Comparison of ENCODE assay signal across 9 mouse cellular contexts in the genomic region with DNA sequence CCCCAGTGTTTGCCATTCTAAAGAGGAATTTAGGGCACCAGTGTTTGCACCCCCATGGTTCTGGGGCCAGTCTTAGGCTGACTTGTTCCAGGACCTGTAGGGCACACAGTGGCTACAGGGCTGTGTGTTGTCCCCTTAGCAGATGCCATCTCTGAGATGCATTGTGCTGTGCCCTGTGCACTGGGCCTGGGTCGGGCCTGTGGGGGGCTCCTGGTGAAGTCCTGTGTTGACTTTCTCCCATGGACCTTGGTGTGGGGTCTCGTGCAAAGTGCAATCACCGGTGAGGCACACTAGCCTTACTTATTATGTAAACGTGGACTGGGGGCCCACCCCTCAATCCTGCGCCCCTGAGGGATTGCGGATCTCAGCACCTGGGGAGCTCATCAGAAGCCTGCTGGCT. TPM values are rescaled to one million over a fixed set of nuclear protein-coding genes. Genes with fewer than 3 reads are reported as not detected.
A peak's percentile ranks its signal among the peaks of the same experiment; 100 is the strongest.
DNase-seq lines count a peak whose midpoint lies in the region; ATAC-seq and TF ChIP-seq lines count a peak whose summit lies in the region.
"Had no signal": no experiment of that assay in that cellular context is flagged by ENCODE, and none has a peak within 500 bp of the region (broad histone marks: within the 10 kb centered on the region; RNA-seq: fewer than 3 reads in every experiment).

No protein-coding gene starts in this region.

- WGBS in forebrain, embryonic 13.5 days = 74% methylated on average over 6 of the region's 6 CpGs
- WGBS in forebrain, embryonic 11.5 days = 77% methylated on average over 6 of the region's 6 CpGs
- WGBS in kidney, postnatal 0 days = 68% methylated on average over 6 of the region's 6 CpGs
- 79% methylated on average over 6 of the region's 6 CpGs for WGBS in hindbrain, embryonic 14.5 days
- WGBS in midbrain, embryonic 15.5 days = 79% methylated on average over 6 of the region's 6 CpGs

- peaks cover 60% of the 10 kb centered on the region for H3K4me1 ChIP-seq in forebrain, embryonic 13.5 days
- H3K4me1 ChIP-seq in forebrain, embryonic 11.5 days (replicated peaks; ENCODE audit: control insufficient read depth, insufficient read depth, low read length) = peaks cover 23% of the 10 kb centered on the region
- peaks cover 23% of the 10 kb centered on the region for H3K4me1 ChIP-seq in kidney, postnatal 0 days (replicated peaks; ENCODE audit: insufficient read depth, low read length)
- peaks cover 33% of the 10 kb centered on the region for H3K4me1 ChIP-seq in hindbrain, embryonic 14.5 days (replicated peaks; ENCODE audit: control insufficient read depth, insufficient read depth, low read length)
- H3K4me1 ChIP-seq in midbrain, embryonic 15.5 days = peaks cover 51% of the 10 kb centered on the region

- ATAC-seq in forebrain, embryonic 13.5 days = no peak
- no peak for ATAC-seq in forebrain, embryonic 11.5 days (replicated peaks; ENCODE audit: low FRiP score)
- no peak for ATAC-seq in kidney, postnatal 0 days (replicated peaks; ENCODE audit: low FRiP score, low read depth)
- no peak for ATAC-seq in hindbrain, embryonic 14.5 days (ENCODE audit: low FRiP score)
- ATAC-seq in midbrain, embryonic 15.5 days (replicated peaks) = no peak

- H3K4me3 ChIP-seq in forebrain, embryonic 13.5 days = no peak overlapping the region; the same call in 1 of the 2 replicates
- no peak overlapping the region for H3K4me3 ChIP-seq in forebrain, embryonic 11.5 days (ENCODE audit: low read depth, low read length)
- no peak overlapping the region for H3K4me3 ChIP-seq in kidney, postnatal 0 days (replicated peaks; ENCODE audit: low read depth, low read length)
- H3K4me3 ChIP-seq in hindbrain, embryonic 14.5 days (replicated peaks; ENCODE audit: low read length) = no peak overlapping the region
- no peak overlapping the region for H3K4me3 ChIP-seq in midbrain, embryonic 15.5 days

- H3K9ac ChIP-seq in forebrain, embryonic 13.5 days = peak overlapping the region; percentile 30
- no peak overlapping the region; the same call in 1 of the 2 replicates for H3K9ac ChIP-seq in forebrain, embryonic 11.5 days (ENCODE audit: low read length)
- no peak overlapping the region for H3K9ac ChIP-seq in kidney, postnatal 0 days (ENCODE audit: low read depth, low read length)
- 0 out of 2 replicates have a peak overlapping the region, but pooled peaks have one; percentile 28 for H3K9ac ChIP-seq in hindbrain, embryonic 14.5 days
- no peak overlapping the region for H3K9ac ChIP-seq in midbrain, embryonic 15.5 days

- H3K27ac ChIP-seq in forebrain, embryonic 13.5 days = no peak overlapping the region
- no peak overlapping the region for H3K27ac ChIP-seq in forebrain, embryonic 11.5 days (ENCODE audit: low read depth, low read length)
- no peak overlapping the region for H3K27ac ChIP-seq in kidney, postnatal 0 days
- no peak overlapping the region for H3K27ac ChIP-seq in hindbrain, embryonic 14.5 days
- no peak overlapping the region for H3K27ac ChIP-seq in midbrain, embryonic 15.5 days

- H3K36me3 ChIP-seq in forebrain, embryonic 13.5 days (ENCODE audit: poor library complexity, severe bottlenecking) = peaks cover 59% of the 10 kb centered on the region
- peaks cover 2% of the 10 kb centered on the region; the same call in 1 of the 2 replicates for H3K36me3 ChIP-seq in forebrain, embryonic 11.5 days (ENCODE audit: control insufficient read depth, insufficient read depth, low read length)
- peaks cover 23% of the 10 kb centered on the region; the same call in 1 of the 2 replicates for H3K36me3 ChIP-seq in kidney, postnatal 0 days (ENCODE audit: insufficient read depth, low read length)
- H3K36me3 ChIP-seq in hindbrain, embryonic 14.5 days (replicated peaks; ENCODE audit: control insufficient read depth, insufficient read depth) = peaks cover 53% of the 10 kb centered on the region
- H3K36me3 ChIP-seq in midbrain, embryonic 15.5 days (replicated peaks) = peaks cover 11% of the 10 kb centered on the region; the same call in 1 of the 2 replicates

- H3K27me3 ChIP-seq in forebrain, embryonic 13.5 days = peaks cover 36% of the 10 kb centered on the region
- H3K27me3 ChIP-seq in forebrain, embryonic 11.5 days (ENCODE audit: control insufficient read depth, insufficient read depth, low read length) = peaks cover 28% of the 10 kb centered on the region
- H3K27me3 ChIP-seq in kidney, postnatal 0 days (ENCODE audit: insufficient read depth, low read length) = no peaks in the 10 kb centered on the region
- H3K27me3 ChIP-seq in hindbrain, embryonic 14.5 days (ENCODE audit: control insufficient read depth, insufficient read depth, low read length) = peaks cover 28% of the 10 kb centered on the region
- peaks cover 26% of the 10 kb centered on the region for H3K27me3 ChIP-seq in midbrain, embryonic 15.5 days (replicated peaks)

- peak overlapping the region; percentile 34 for H3K4me2 ChIP-seq in forebrain, embryonic 13.5 days
- no peak overlapping the region for H3K4me2 ChIP-seq in forebrain, embryonic 11.5 days (ENCODE audit: low read depth, low read length, severe bottlenecking)
- H3K4me2 ChIP-seq in kidney, postnatal 0 days (ENCODE audit: low read length) = peak overlapping the region; percentile 1; the same call in 1 of the 2 replicates
- 0 out of 2 replicates have a peak overlapping the region, but pooled peaks have one; percentile 2 for H3K4me2 ChIP-seq in hindbrain, embryonic 14.5 days (replicated peaks)
- H3K4me2 ChIP-seq in midbrain, embryonic 15.5 days = peak overlapping the region; percentile 20

- TF ChIP-seq CTCF in kidney, postnatal 0 days (IDR thresholded peaks at IDR 0.05; ENCODE audit: low read depth) = no peak

- H3K9me3 ChIP-seq in forebrain, embryonic 13.5 days (replicated peaks) = no peaks in the 10 kb centered on the region
- H3K9me3 ChIP-seq in forebrain, embryonic 11.5 days (ENCODE audit: control insufficient read depth, low read length) = no peaks in the 10 kb centered on the region
- no peaks in the 10 kb centered on the region for H3K9me3 ChIP-seq in kidney, postnatal 0 days (replicated peaks; ENCODE audit: low read length)
- no peaks in the 10 kb centered on the region for H3K9me3 ChIP-seq in hindbrain, embryonic 14.5 days (ENCODE audit: control insufficient read depth, low read length)
- no peaks in the 10 kb centered on the region for H3K9me3 ChIP-seq in midbrain, embryonic 15.5 days

- DNase-seq in forebrain, embryonic 11.5 days (ENCODE audit: low spot score) = no peak
- DNase-seq in kidney, postnatal 0 days (ENCODE audit: low spot score) = no peak
- no peak for DNase-seq in kidney, postnatal 14 days
- no peak for DNase-seq in hindbrain, embryonic 14.5 days (ENCODE audit: low spot score)
- DNase-seq in frontal cortex, postnatal 14 days (ENCODE audit: low spot score in 2 of 2) = no peak
- no peak for DNase-seq in retina, embryonic 14.5 days (ENCODE audit: low spot score)
- DNase-seq: kidney, adult 18-20 months had no signal

RNA-seq across cellular contexts. Expression of a gene that starts 3.1 kb away (rescaled TPM):
- polyA plus RNA-seq in forebrain, embryonic 13.5 days (2015; fragmentation: Nextera tagmentation; extraction: Ambion mirVana) = 430 and 502 TPM in 2 replicates
- 324 and 355 TPM in 2 replicates for polyA plus RNA-seq in forebrain, embryonic 11.5 days (2014; fragmentation: Nextera tagmentation; extraction: Ambion mirVana)
- polyA plus RNA-seq in kidney, postnatal 0 days (2015; fragmentation: Nextera tagmentation; extraction: Ambion mirVana) = 566 and 582 TPM in 2 replicates
- 524 and 550 TPM in 2 replicates for polyA plus RNA-seq in hindbrain, embryonic 14.5 days (2014; fragmentation: Nextera tagmentation; extraction: Ambion mirVana)
- polyA plus RNA-seq in midbrain, embryonic 15.5 days (2015; fragmentation: Nextera tagmentation; extraction: Ambion mirVana) = 802 and 851 TPM in 2 replicates

RNA-seq across cellular contexts. Expression of a gene that starts 11.9 kb away (rescaled TPM):
- 15.1 and 17.7 TPM in 2 replicates for polyA plus RNA-seq in forebrain, embryonic 13.5 days (2015; fragmentation: Nextera tagmentation; extraction: Ambion mirVana)
- 7.2 and 8.1 TPM in 2 replicates for polyA plus RNA-seq in forebrain, embryonic 11.5 days (2014; fragmentation: Nextera tagmentation; extraction: Ambion mirVana)
- polyA plus RNA-seq in kidney, postnatal 0 days (2015; fragmentation: Nextera tagmentation; extraction: Ambion mirVana) = 29.2 and 30.8 TPM in 2 replicates
- polyA plus RNA-seq in hindbrain, embryonic 14.5 days (2014; fragmentation: Nextera tagmentation; extraction: Ambion mirVana) = 24.5 and 29.7 TPM in 2 replicates
- 57.4 and 58.8 TPM in 2 replicates for polyA plus RNA-seq in midbrain, embryonic 15.5 days (2015; fragmentation: Nextera tagmentation; extraction: Ambion mirVana)

RNA-seq across cellular contexts. Expression of a gene that starts 17.4 kb away (rescaled TPM):
- polyA plus RNA-seq in forebrain, embryonic 13.5 days (2015; fragmentation: Nextera tagmentation; extraction: Ambion mirVana) = 79.0 and 84.3 TPM in 2 replicates
- 77.1 and 84.5 TPM in 2 replicates for polyA plus RNA-seq in forebrain, embryonic 11.5 days (2014; fragmentation: Nextera tagmentation; extraction: Ambion mirVana)
- 69.5 and 72.3 TPM in 2 replicates for polyA plus RNA-seq in kidney, postnatal 0 days (2015; fragmentation: Nextera tagmentation; extraction: Ambion mirVana)
- 87.5 and 95.5 TPM in 2 replicates for polyA plus RNA-seq in hindbrain, embryonic 14.5 days (2014; fragmentation: Nextera tagmentation; extraction: Ambion mirVana)
- polyA plus RNA-seq in midbrain, embryonic 15.5 days (2015; fragmentation: Nextera tagmentation; extraction: Ambion mirVana) = 100 and 101 TPM in 2 replicates

RNA-seq across cellular contexts. Expression of a gene that starts 38.4 kb away (rescaled TPM):
- polyA plus RNA-seq in forebrain, embryonic 13.5 days (2015; fragmentation: Nextera tagmentation; extraction: Ambion mirVana) = 0.48 and 0.57 TPM in 2 replicates
- 0.45 and 0.68 TPM in 2 replicates for polyA plus RNA-seq in forebrain, embryonic 11.5 days (2014; fragmentation: Nextera tagmentation; extraction: Ambion mirVana)
- 0.80 and 0.92 TPM in 2 replicates for polyA plus RNA-seq in kidney, postnatal 0 days (2015; fragmentation: Nextera tagmentation; extraction: Ambion mirVana)
- 1.1 and 1.2 TPM in 2 replicates for polyA plus RNA-seq in hindbrain, embryonic 14.5 days (2014; fragmentation: Nextera tagmentation; extraction: Ambion mirVana)
- polyA plus RNA-seq in midbrain, embryonic 15.5 days (2015; fragmentation: Nextera tagmentation; extraction: Ambion mirVana) = 0.96 and 1.1 TPM in 2 replicates

RNA-seq across cellular contexts. Expression of a gene that starts 38.5 kb away (rescaled TPM):
- polyA plus RNA-seq in forebrain, embryonic 13.5 days (2015; fragmentation: Nextera tagmentation; extraction: Ambion mirVana) = 1.8 and 4.1 TPM in 2 replicates
- polyA plus RNA-seq in forebrain, embryonic 11.5 days (2014; fragmentation: Nextera tagmentation; extraction: Ambion mirVana) = 3.9 and 7.7 TPM in 2 replicates
- polyA plus RNA-seq in kidney, postnatal 0 days (2015; fragmentation: Nextera tagmentation; extraction: Ambion mirVana) = 7.3 and 9.4 TPM in 2 replicates
- 4.2 and 4.8 TPM in 2 replicates for polyA plus RNA-seq in hindbrain, embryonic 14.5 days (2014; fragmentation: Nextera tagmentation; extraction: Ambion mirVana)
- 6.7 and 8.0 TPM in 2 replicates for polyA plus RNA-seq in midbrain, embryonic 15.5 days (2015; fragmentation: Nextera tagmentation; extraction: Ambion mirVana)

Comparison
In these comparisons a context has a peak if more than half of its experiments do, and no peak if none do; other contexts are left out.
1. H3K9ac ChIP-seq: peak in forebrain, embryonic 13.5 days (single experiment) and hindbrain, embryonic 14.5 days (single experiment); none in forebrain, embryonic 11.5 days (single experiment), kidney, postnatal 0 days (single experiment) and midbrain, embryonic 15.5 days (single experiment).